Mouse (Mus musculus) hindbrain, embryonic 13.5 days (tissue): ENCODE measurements around the gene Acyp2. TPM values are rescaled to one million over a fixed set of nuclear protein-coding genes. Genes with fewer than 3 reads are reported as not detected.

Source experiments
- ATAC-seq: fragments of 200-750 bp; cut with Nextera tagmentation; 2 replicates; pipeline ENCODE4 v1.8.0; 2017; ENCODE audit warnings: moderate TSS enrichment; ENCODE audit not compliant: low FRiP score
- H3K27ac ChIP-seq: fragments of 300-500 bp; sonication (generic); 2 replicates; pipeline ENCODE4 v1.5.1; 2015; ENCODE audit warnings: inconsistent platforms, mild to moderate bottlenecking, moderate library complexity
- H3K27me3 ChIP-seq: fragments of 300-500 bp; sonication (generic); 2 replicates; pipeline ENCODE4 v1.6.1; 2015; ENCODE audit warnings: mild to moderate bottlenecking, inconsistent platforms
- H3K36me3 ChIP-seq: fragments of 300-500 bp; sonication (generic); 2 replicates; pipeline ENCODE4 v1.6.1; 2015; ENCODE audit warnings: mild to moderate bottlenecking, inconsistent platforms
- H3K4me1 ChIP-seq: fragments of 300-500 bp; sonication (generic); replicated peaks from 2 replicates; pipeline ENCODE4 v1.6.1; 2015; ENCODE audit warnings: inconsistent platforms
- H3K4me2 ChIP-seq: fragments of 300-500 bp; sonication (generic); 2 replicates; pipeline ENCODE4 v1.6.1; 2015; ENCODE audit warnings: inconsistent platforms, mild to moderate bottlenecking, moderate library complexity
- H3K4me3 ChIP-seq: fragments of 300-500 bp; sonication (generic); 2 replicates; pipeline ENCODE4 v1.5.1; 2015; ENCODE audit warnings: mild to moderate bottlenecking, inconsistent platforms
- H3K9ac ChIP-seq: fragments of 300-500 bp; sonication (generic); 2 replicates; pipeline ENCODE4 v1.6.1; 2015; ENCODE audit warnings: mild to moderate bottlenecking, inconsistent platforms
- H3K9me3 ChIP-seq: fragments of 300-500 bp; sonication (generic); 2 replicates; pipeline ENCODE4 v1.6.1; 2016; ENCODE audit warnings: inconsistent platforms
- whole genome bisulfite sequencing: fragments of 180-500 bp; shearing (Covaris S2); methylation state at CpG from one replicate; pipeline ENCODE4 v1.1.7; 2015; 5-methylcytosine and 5-hydroxymethylcytosine counted together
- polyA plus RNA-seq: library from polyadenylated mRNA; unstranded; fragments of >200 nt; fragmentation: Nextera tagmentation; extraction: Ambion mirVana; gene quantifications from 2 replicates; pipeline ENCODE4 v1.2.1, GENCODE M21; 2015

The Acyp2 gene
- polyA plus RNA-seq: 21.4 and 21.9 TPM in 2 replicates

DNA sequence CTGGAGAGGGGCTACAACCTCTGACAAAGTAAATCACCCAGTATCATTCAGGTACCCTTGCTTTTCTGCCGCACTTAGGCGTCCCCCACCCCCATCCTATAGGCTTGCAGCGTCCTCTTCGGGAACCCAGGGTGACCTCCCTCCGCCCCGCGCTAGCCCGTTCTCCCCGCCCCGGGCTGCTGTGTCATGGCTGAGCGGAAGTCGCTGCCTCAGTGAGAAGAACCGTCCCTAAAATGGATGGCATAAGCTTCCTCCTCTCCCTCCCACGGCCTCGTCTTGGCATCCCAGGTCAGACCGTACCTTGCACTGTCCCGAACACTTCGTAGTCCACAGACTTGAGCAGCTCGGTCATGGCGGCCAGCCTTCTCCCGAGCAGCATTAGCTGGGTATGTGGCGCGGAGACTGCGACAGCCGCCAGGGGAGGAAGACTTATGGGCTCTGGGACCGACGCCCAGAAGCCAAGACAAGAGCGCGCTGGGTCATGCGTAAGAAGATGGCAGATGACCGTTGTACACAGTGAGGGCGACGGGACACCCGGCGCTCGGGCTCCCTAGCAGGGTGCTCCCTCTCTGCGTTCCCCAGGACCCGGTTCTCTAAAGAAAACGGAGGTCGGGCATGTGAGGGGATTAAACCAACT lies at the start of gene Acyp2:
Acyp2 (minus strand) TSS at position 587 of the 637 bp plus-strand sequence.
- peak within 1 kb of the TSS; percentile 70 for H3K4me3 ChIP-seq
- H3K4me2 ChIP-seq: peak within 1 kb of the TSS; percentile 58
- H3K27ac ChIP-seq: peak within 1 kb of the TSS; percentile 91
- no peaks in the 10 kb centered on the region for H3K9me3 ChIP-seq
- no peaks in the 10 kb centered on the region for H3K36me3 ChIP-seq
- peak; percentile 96 for ATAC-seq
- no peaks in the 10 kb centered on the region for H3K27me3 ChIP-seq
- WGBS: under 1% methylated on average over 40 of the region's 40 CpGs
- H3K4me1 ChIP-seq: no peaks in the 10 kb centered on the region
- H3K9ac ChIP-seq: peak within 1 kb of the TSS; percentile 85

DNA sequence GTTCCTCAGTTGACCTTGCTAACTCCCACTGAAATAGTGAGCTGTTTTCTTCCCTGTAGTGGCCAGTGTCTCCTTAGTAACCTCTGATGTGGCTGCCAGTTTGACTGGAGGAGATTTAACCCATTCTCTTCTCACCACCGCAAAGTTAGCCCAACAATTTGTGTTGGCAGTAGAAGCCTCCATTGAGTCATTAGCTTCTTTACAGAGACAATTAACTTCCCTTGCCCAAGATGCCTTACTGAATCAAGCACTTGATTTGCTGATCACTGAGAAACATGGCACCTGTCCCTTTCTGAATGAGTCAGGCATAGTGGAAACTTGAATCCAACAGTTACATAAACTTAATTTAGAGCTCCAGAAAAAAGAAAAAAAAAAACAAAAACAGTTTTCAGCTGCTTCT lies 40.0 kb upstream of the Acyp2 start:
- Histone ChIP-seq H3K4me2 (no peak overlapping the region), H3K27me3 (no peaks in the 10 kb centered on the region), H3K9me3 (no peaks in the 10 kb centered on the region), H3K4me3 (no peak overlapping the region), H3K36me3 (no peaks in the 10 kb centered on the region), H3K4me1 (no peaks in the 10 kb centered on the region), H3K9ac (no peak overlapping the region), H3K27ac (no peak overlapping the region)
- 85% methylated on average over 1 of the region's 1 CpGs for WGBS
- ATAC-seq: no peak

DNA sequence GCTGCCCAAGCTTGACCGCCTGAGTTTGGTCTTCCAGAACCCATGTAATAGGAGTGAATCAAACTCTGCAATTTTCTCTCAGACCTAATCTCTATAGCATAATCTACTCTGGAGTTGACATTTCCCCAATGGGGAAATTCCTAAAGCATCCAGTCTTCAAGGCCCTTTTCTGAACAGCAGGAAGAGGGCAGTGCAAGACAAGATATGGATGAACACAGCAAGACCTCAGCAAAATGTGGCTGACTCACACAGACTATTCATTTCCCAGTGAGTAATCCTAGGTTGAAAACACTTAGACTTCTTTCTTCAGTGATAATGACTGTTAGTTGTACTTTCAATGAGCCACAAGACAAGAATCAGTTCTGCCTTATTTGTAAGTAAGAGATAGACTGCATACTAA lies 26.7 kb upstream of the Acyp2 start:
- no peak overlapping the region for H3K4me2 ChIP-seq
- 83% methylated on average over 1 of the region's 1 CpGs for WGBS
- no peak overlapping the region for H3K27ac ChIP-seq
- no peaks in the 10 kb centered on the region for H3K36me3 ChIP-seq
- H3K9me3 ChIP-seq: no peaks in the 10 kb centered on the region
- no peak for ATAC-seq
- no peaks in the 10 kb centered on the region for H3K27me3 ChIP-seq
- H3K9ac ChIP-seq: no peak overlapping the region
- H3K4me1 ChIP-seq: no peaks in the 10 kb centered on the region
- no peak overlapping the region for H3K4me3 ChIP-seq

DNA sequence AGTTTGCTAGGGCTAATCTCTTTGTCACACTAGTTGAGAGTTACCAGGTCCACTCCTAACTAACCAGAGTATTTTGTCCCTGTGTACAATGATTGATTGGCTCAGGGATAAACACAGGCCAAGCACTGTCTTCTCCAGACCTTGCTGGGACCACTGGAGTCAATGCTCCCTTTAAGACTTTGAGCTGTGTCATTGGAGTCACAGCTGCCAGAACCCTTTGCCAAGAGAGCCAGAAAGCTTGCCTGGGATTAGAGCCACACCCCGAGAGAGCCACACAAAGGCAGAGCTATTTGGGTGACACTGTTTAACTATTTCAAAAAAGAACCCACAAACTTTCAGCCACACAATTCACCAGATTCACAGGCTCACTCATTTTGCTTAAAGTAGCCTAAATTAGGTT lies 23.3 kb upstream of the Acyp2 start:
- Histone ChIP-seq H3K27me3 (no peaks in the 10 kb centered on the region), H3K9me3 (no peaks in the 10 kb centered on the region), H3K36me3 (no peaks in the 10 kb centered on the region), H3K27ac (no peak overlapping the region), H3K4me1 (no peaks in the 10 kb centered on the region), H3K9ac (no peak overlapping the region), H3K4me3 (no peak overlapping the region), H3K4me2 (no peak overlapping the region)
- ATAC-seq: no peak
- WGBS: 64% methylated on average over 1 of the region's 1 CpGs

DNA sequence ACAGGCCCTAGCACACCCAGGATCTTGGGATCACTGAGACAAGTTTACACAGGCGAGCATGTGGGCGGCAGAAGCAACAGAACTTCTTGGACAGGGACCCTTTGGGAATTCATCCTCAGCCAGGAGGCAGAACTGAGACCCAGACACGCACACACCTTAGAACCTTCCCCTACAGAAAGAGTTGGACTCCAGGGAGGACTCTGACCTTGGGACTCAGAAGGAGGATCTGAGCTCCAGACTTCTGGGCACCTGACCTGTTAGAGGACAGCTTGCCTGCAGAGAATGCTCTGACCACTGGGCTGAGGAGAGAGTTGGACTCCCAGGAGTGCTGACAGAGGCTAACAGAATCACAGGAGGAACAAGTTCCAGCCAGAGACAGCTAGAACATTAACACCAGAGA lies 13.6 kb upstream of the Acyp2 start:
- H3K4me2 ChIP-seq: no peak overlapping the region
- WGBS: 92% methylated on average over 3 of the region's 3 CpGs
- no peaks in the 10 kb centered on the region for H3K36me3 ChIP-seq
- peaks cover 4% of the 10 kb centered on the region; the same call in 1 of the 2 replicates for H3K9me3 ChIP-seq
- no peak overlapping the region for H3K9ac ChIP-seq
- H3K4me1 ChIP-seq: no peaks in the 10 kb centered on the region
- no peak overlapping the region for H3K27ac ChIP-seq
- no peak overlapping the region for H3K4me3 ChIP-seq
- no peak for ATAC-seq
- no peaks in the 10 kb centered on the region for H3K27me3 ChIP-seq

DNA sequence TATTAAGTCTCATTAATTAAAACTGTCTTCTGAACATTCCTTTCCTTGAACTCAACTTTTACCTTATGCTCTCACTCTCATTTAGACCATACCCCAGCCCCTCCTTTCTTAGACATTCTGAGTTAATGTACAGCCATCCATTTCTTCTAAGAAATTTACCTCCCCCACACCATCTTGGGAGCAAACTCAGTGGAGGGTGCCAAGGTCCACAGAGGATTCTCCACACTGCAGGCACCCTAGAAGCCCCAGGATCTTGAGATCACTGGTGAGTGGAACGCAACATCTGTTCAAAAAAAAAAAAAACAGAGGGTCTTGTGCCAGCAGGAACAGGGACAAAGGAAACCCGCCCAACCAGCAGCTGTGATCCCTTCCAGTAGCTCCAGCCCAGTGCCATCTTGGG lies 13.2 kb upstream of the Acyp2 start:
- H3K27me3 ChIP-seq: no peaks in the 10 kb centered on the region
- no peak overlapping the region for H3K4me2 ChIP-seq
- H3K4me1 ChIP-seq: no peaks in the 10 kb centered on the region
- ATAC-seq: no peak
- peaks cover 4% of the 10 kb centered on the region; the same call in 1 of the 2 replicates for H3K9me3 ChIP-seq
- H3K9ac ChIP-seq: no peak overlapping the region
- 85% methylated on average over 2 of the region's 2 CpGs for WGBS
- no peaks in the 10 kb centered on the region for H3K36me3 ChIP-seq
- no peak overlapping the region for H3K27ac ChIP-seq
- no peak overlapping the region for H3K4me3 ChIP-seq

DNA sequence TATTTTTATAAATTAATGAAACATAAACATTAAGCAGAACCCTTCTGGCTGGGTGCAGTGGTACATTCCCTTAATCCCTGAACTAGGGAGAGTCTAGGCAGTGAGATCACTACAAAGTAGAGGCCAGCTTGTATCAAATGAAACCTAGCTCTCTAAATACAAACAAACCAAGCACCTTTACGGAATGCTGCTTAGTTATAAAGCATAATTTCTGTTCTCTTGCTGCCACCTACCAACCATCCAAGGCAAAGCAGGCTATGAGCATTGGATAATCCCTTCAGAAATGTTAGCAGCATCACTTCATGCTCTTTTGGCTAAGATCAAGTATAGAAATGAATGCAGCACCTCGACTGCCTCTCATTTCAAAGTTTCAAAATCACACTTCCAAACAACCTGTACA lies 7.7 kb upstream of the Acyp2 start:
- no peak overlapping the region for H3K27ac ChIP-seq

DNA sequence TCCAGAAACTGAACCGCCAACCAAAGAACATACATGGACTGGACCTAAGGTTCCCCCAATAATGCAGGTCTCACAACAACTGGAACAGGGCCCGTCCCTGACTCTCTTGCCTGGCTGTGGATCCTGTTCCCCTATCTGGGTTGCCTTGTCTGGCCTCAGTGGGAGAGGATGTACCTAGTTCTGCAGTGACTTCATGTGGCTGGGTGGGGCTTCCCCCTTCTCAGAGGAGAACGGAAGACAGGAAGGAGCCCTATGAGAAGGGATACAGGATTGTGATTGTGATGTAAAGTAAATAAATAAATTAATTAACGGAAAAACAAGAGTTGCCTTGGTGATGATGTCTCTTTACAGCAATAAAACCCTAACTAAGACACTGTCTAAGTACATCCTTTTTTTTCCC lies 6.7 kb upstream of the Acyp2 start:
- Histone ChIP-seq H3K4me2 (no peak overlapping the region), H3K27me3 (no peaks in the 10 kb centered on the region), H3K9ac (no peak overlapping the region), H3K9me3 (no peaks in the 10 kb centered on the region), H3K4me3 (no peak overlapping the region), H3K27ac (no peak overlapping the region), H3K4me1 (no peaks in the 10 kb centered on the region), H3K36me3 (no peaks in the 10 kb centered on the region)
- 91% methylated on average over 4 of the region's 4 CpGs for WGBS
- ATAC-seq: no peak

More for the DNA sequence above, 7.7 kb upstream of the Acyp2 start:
- no peaks in the 10 kb centered on the region for H3K9me3 ChIP-seq
- H3K4me2 ChIP-seq: no peak overlapping the region
- no peaks in the 10 kb centered on the region for H3K36me3 ChIP-seq
- no peak overlapping the region for H3K9ac ChIP-seq
- H3K27me3 ChIP-seq: no peaks in the 10 kb centered on the region
- H3K4me3 ChIP-seq: no peak overlapping the region
- 42% methylated on average over 2 of the region's 2 CpGs for WGBS
- no peaks in the 10 kb centered on the region for H3K4me1 ChIP-seq
- ATAC-seq: peak; percentile 85

DNA sequence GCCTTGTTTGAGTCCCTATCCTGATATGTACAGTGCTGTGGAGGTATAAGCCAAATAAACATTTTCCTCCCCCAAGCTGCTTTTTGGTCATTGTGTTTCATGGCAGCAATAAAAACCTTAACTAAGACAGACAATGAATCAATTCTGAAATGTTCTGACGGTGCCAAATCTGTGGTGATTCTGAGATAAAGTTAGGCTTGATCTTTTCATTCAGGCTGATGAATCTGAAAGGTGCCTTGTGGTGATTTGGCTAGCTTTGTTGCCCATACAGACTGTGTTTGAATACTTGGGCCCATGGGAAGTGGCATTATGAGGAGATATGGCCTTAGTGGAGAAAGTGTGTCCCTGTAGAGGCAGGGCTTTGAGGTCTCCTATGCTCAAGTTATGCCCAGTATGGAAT lies 1.0 kb upstream of the Acyp2 start:
- H3K4me2 ChIP-seq: no peak overlapping the region
- H3K36me3 ChIP-seq: no peaks in the 10 kb centered on the region
- no peaks in the 10 kb centered on the region for H3K27me3 ChIP-seq
- no peak overlapping the region for H3K27ac ChIP-seq
- no peak overlapping the region for H3K4me3 ChIP-seq
- no peaks in the 10 kb centered on the region for H3K9me3 ChIP-seq
- no peak overlapping the region for H3K9ac ChIP-seq
- no peak for ATAC-seq
- H3K4me1 ChIP-seq: no peaks in the 10 kb centered on the region
- WGBS: 74% methylated on average over 1 of the region's 1 CpGs

DNA sequence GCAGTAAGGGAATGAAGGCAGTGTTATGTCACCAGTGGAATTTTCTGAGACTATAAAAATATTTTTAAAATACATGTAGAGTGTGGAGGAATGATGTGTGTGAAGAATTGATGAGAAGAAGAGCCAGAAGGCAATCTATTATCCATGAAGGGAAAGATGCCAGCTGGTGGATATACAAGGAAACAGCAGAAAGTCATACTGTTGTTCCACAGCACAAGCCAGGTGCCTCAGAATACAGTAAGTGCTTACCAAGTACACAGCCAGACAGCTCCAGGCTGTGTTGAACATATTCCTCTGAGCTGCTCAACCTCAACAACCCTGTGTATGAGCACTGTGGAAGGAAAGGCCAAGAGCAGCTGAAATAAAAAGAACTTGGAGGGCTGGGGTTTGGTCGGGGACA lies 13.7 kb downstream of the Acyp2 start:
- H3K36me3 ChIP-seq: no peaks in the 10 kb centered on the region
- WGBS: 91% methylated on average over 1 of the region's 1 CpGs
- no peak overlapping the region for H3K27ac ChIP-seq
- H3K4me2 ChIP-seq: no peak overlapping the region
- no peak overlapping the region for H3K9ac ChIP-seq
- no peaks in the 10 kb centered on the region for H3K4me1 ChIP-seq
- no peak overlapping the region for H3K4me3 ChIP-seq
- H3K9me3 ChIP-seq: no peaks in the 10 kb centered on the region
- H3K27me3 ChIP-seq: no peaks in the 10 kb centered on the region
- no peak for ATAC-seq

DNA sequence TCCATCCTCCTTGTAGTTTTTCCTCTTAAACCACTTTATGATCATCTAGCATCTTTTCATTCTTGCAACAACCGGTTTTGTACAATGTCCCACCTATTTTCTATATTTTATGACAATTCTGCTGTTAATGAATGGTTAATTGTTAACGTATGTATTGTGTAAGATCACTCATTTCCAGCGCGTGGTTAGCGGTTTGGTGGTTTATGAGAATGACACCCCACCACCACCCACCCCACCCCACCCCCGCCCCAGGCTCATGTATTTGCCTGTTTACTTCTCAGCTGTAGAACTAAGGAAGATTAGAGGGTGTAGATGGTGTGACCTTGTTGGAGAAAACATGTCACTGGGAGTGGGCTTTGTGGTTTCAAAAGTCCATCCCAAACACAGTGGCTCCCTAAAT lies 18.9 kb downstream of the Acyp2 start:
- Histone ChIP-seq H3K27me3 (no peaks in the 10 kb centered on the region), H3K9ac (no peak overlapping the region), H3K9me3 (no peaks in the 10 kb centered on the region), H3K36me3 (no peaks in the 10 kb centered on the region), H3K4me2 (no peak overlapping the region), H3K4me3 (no peak overlapping the region), H3K4me1 (no peaks in the 10 kb centered on the region), H3K27ac (no peak overlapping the region)
- ATAC-seq: no peak
- WGBS: 86% methylated on average over 6 of the region's 6 CpGs

DNA sequence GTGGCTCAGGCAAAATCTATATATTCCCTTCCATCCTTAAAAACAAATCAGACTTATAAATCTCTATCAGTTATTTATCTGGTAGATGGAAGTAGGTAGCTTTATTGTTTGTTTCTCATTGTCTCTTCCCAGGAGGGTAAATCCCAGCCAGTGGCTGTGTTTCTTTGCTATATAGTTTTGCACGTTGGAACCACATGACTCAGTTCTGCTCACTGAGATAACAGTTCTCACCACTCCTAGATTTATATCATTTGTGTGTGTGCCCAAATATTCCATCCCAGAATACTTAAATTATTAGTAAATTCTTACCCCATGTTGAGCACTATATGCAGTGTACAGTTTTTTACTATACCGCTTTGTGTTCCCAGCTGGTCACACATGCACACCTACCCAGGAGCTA lies 26.2 kb downstream of the Acyp2 start:
- 86% methylated on average over 2 of the region's 2 CpGs for WGBS
- Histone ChIP-seq H3K4me2 (no peak overlapping the region), H3K9ac (no peak overlapping the region), H3K9me3 (no peaks in the 10 kb centered on the region), H3K4me1 (no peaks in the 10 kb centered on the region), H3K36me3 (no peaks in the 10 kb centered on the region), H3K27me3 (no peaks in the 10 kb centered on the region), H3K4me3 (no peak overlapping the region), H3K27ac (no peak overlapping the region)
- no peak for ATAC-seq
